Mouse (Mus musculus) liver, embryonic 12.5 days (tissue): Measurements from ENCODE around the gene Hoxc6. TPM values are rescaled to one million over a fixed set of nuclear protein-coding genes. Genes with fewer than 3 reads are reported as not detected.

Source experiments
- ATAC-seq: fragments of 200-750 bp; cut with Nextera tagmentation; 2 replicates; pipeline ENCODE4 v1.8.0; 2017; ENCODE audit warnings: moderate number of reproducible peaks, mild to moderate bottlenecking, moderate library complexity
- H3K27ac ChIP-seq: fragments of 300-500 bp; sonication (generic); 2 replicates; pipeline ENCODE4 v1.5.1; 2016; ENCODE audit warnings: mild to moderate bottlenecking
- H3K27me3 ChIP-seq: fragments of 300-500 bp; sonication (generic); replicated peaks from 2 replicates; pipeline ENCODE4 v1.6.1; 2016; ENCODE audit warnings: mild to moderate bottlenecking, moderate library complexity
- H3K36me3 ChIP-seq: fragments of 300-500 bp; sonication (generic); 2 replicates; pipeline ENCODE4 v1.6.1; 2016; ENCODE audit warnings: mild to moderate bottlenecking, moderate library complexity
- H3K4me1 ChIP-seq: fragments of 300-500 bp; sonication (generic); 2 replicates; pipeline ENCODE4 v1.6.1; 2016
- H3K4me2 ChIP-seq: fragments of 300-500 bp; sonication (generic); 2 replicates; pipeline ENCODE4 v1.6.1; 2016; ENCODE audit warnings: mild to moderate bottlenecking, moderate library complexity
- H3K4me3 ChIP-seq: fragments of 300-500 bp; sonication (generic); 2 replicates; pipeline ENCODE4 v1.5.1; 2016; ENCODE audit warnings: mild to moderate bottlenecking, moderate library complexity
- H3K9ac ChIP-seq: fragments of 300-500 bp; sonication (generic); 2 replicates; pipeline ENCODE4 v1.6.1; 2016; ENCODE audit warnings: mild to moderate bottlenecking, moderate library complexity
- H3K9me3 ChIP-seq: fragments of 300-500 bp; sonication (generic); replicated peaks from 2 replicates; pipeline ENCODE4 v1.6.1; 2016; ENCODE audit warnings: mild to moderate bottlenecking, moderate library complexity
- WGBS: fragments of 180-500 bp; shearing (Covaris S2); methylation state at CpG from one replicate; pipeline ENCODE4 v1.1.7; 2016; ENCODE audit not compliant: insufficient replicate concordance; 5-methylcytosine and 5-hydroxymethylcytosine counted together
- polyA plus RNA-seq: library from polyadenylated mRNA; unstranded; fragments of >200 nt; fragmentation: Nextera tagmentation; extraction: Ambion mirVana; gene quantifications from 2 replicates; pipeline ENCODE4 v1.2.1, GENCODE M21; 2016

The Hoxc6 gene
- polyA plus RNA-seq, 1 experiment from 2014 or later, result 0.17 TPM

- 0 out of 2 replicates have a peak, but pooled peaks cover 5% of the 10 kb centered on the region for H3K4me1 ChIP-seq
- ATAC-seq, result no peak
- no peak overlapping the region for H3K4me2 ChIP-seq
- WGBS, result 2% methylated on average over 12 of the region's 12 CpGs
- no peak overlapping the region for H3K4me3 ChIP-seq
- H3K27ac ChIP-seq, result no peak overlapping the region
- H3K9ac ChIP-seq, result no peak overlapping the region
- no peaks in the 10 kb centered on the region for H3K36me3 ChIP-seq
- H3K27me3 ChIP-seq, result peaks cover 100% of the 10 kb centered on the region
- no peaks in the 10 kb centered on the region for H3K9me3 ChIP-seq
Measured at GRCm38 (mm10) chr15:102983716-102984115, 14.3 kb upstream of the Hoxc6 start.

GRCm38 (mm10) chr15:102984521-102984920 lies 13.5 kb upstream of the Hoxc6 start:
- ATAC-seq, result no peak
- Histone ChIP-seq H3K27ac (no peak overlapping the region), H3K9ac (no peak overlapping the region), H3K27me3 (peaks cover 100% of the 10 kb centered on the region), H3K36me3 (no peaks in the 10 kb centered on the region), H3K4me3 (no peak overlapping the region), H3K9me3 (no peaks in the 10 kb centered on the region), H3K4me1 (0 out of 2 replicates have a peak, but pooled peaks cover 5% of the 10 kb centered on the region), H3K4me2 (no peak overlapping the region)
- WGBS, result 3% methylated on average over 10 of the region's 10 CpGs

- ATAC-seq, result no peak
- H3K9ac ChIP-seq, result no peak overlapping the region
- H3K4me2 ChIP-seq, result no peak overlapping the region
- no peaks in the 10 kb centered on the region for H3K9me3 ChIP-seq
- H3K36me3 ChIP-seq, result no peaks in the 10 kb centered on the region
- no peak overlapping the region for H3K4me3 ChIP-seq
- H3K27me3 ChIP-seq, result peaks cover 100% of the 10 kb centered on the region
- H3K27ac ChIP-seq, result no peak overlapping the region
- 3% methylated on average over 3 of the region's 3 CpGs for WGBS
- 0 out of 2 replicates have a peak, but pooled peaks cover 5% of the 10 kb centered on the region for H3K4me1 ChIP-seq
Measured at GRCm38 (mm10) chr15:102984925-102985324, 13.1 kb upstream of the Hoxc6 start.

GRCm38 (mm10) chr15:102987124-102987833 lies 10.8 kb upstream of the Hoxc6 start:
- Histone ChIP-seq H3K9me3 (no peaks in the 10 kb centered on the region), H3K4me1 (0 out of 2 replicates have a peak, but pooled peaks cover 4% of the 10 kb centered on the region), H3K4me2 (no peak overlapping the region), H3K27me3 (peaks cover 100% of the 10 kb centered on the region), H3K27ac (no peak overlapping the region), H3K9ac (no peak overlapping the region), H3K4me3 (no peak overlapping the region), H3K36me3 (no peaks in the 10 kb centered on the region)
- no peak for ATAC-seq
- 4% methylated on average over 21 of the region's 21 CpGs for whole genome bisulfite sequencing

- no peak overlapping the region for H3K4me3 ChIP-seq
- no peak overlapping the region for H3K9ac ChIP-seq
- H3K4me2 ChIP-seq, result no peak overlapping the region
- no peak overlapping the region for H3K27ac ChIP-seq
- 0 out of 2 replicates have a peak, but pooled peaks cover 4% of the 10 kb centered on the region for H3K4me1 ChIP-seq
- no peaks in the 10 kb centered on the region for H3K9me3 ChIP-seq
- WGBS, result 16% methylated on average over 5 of the region's 5 CpGs
- no peak for ATAC-seq
- no peaks in the 10 kb centered on the region for H3K36me3 ChIP-seq
- H3K27me3 ChIP-seq, result peaks cover 100% of the 10 kb centered on the region
Measured at GRCm38 (mm10) chr15:102988078-102988477, 10.0 kb upstream of the Hoxc6 start.

GRCm38 (mm10) chr15:102990461-102991397 lies 7.3 kb upstream of the Hoxc6 start, which contains the start of gene Hoxc8:
Hoxc8 (plus strand) TSS chr15:102990607.
- 3% methylated on average over 69 of the region's 69 CpGs for WGBS
- Histone ChIP-seq H3K4me2 (0 out of 2 replicates have a peak within 1 kb of the TSS, but pooled peaks have one; percentile 10), H3K27me3 (peaks cover 99% of the 10 kb centered on the region), H3K27ac (no peak within 1 kb of the TSS), H3K4me3 (no peak within 1 kb of the TSS), H3K9ac (no peak within 1 kb of the TSS), H3K4me1 (0 out of 2 replicates have a peak, but pooled peaks cover 4% of the 10 kb centered on the region), H3K36me3 (no peaks in the 10 kb centered on the region), H3K9me3 (no peaks in the 10 kb centered on the region)
- no peak for ATAC-seq

- no peak for ATAC-seq
- H3K4me3 ChIP-seq, result no peak overlapping the region
- no peaks in the 10 kb centered on the region for H3K36me3 ChIP-seq
- H3K4me2 ChIP-seq, result no peak overlapping the region
- no peak overlapping the region for H3K9ac ChIP-seq
- H3K4me1 ChIP-seq, result 0 out of 2 replicates have a peak, but pooled peaks cover 4% of the 10 kb centered on the region
- no peak overlapping the region for H3K27ac ChIP-seq
- H3K9me3 ChIP-seq, result no peaks in the 10 kb centered on the region
- WGBS, result 1% methylated on average over 7 of the region's 7 CpGs
- peaks cover 99% of the 10 kb centered on the region for H3K27me3 ChIP-seq
Measured at GRCm38 (mm10) chr15:102991782-102992181, 6.3 kb upstream of the Hoxc6 start.

- Histone ChIP-seq H3K27ac (no peak overlapping the region), H3K4me2 (no peak overlapping the region), H3K27me3 (peaks cover 99% of the 10 kb centered on the region), H3K9me3 (no peaks in the 10 kb centered on the region), H3K9ac (no peak overlapping the region), H3K4me3 (no peak overlapping the region), H3K36me3 (no peaks in the 10 kb centered on the region), H3K4me1 (0 out of 2 replicates have a peak, but pooled peaks cover 4% of the 10 kb centered on the region)
- no peak for ATAC-seq
- 3% methylated on average over 11 of the region's 11 CpGs for WGBS
Measured at GRCm38 (mm10) chr15:102992206-102992605, 5.9 kb upstream of the Hoxc6 start.

- Histone ChIP-seq H3K4me3 (no peak overlapping the region), H3K36me3 (no peaks in the 10 kb centered on the region), H3K27me3 (peaks cover 99% of the 10 kb centered on the region), H3K27ac (no peak overlapping the region), H3K9me3 (no peaks in the 10 kb centered on the region), H3K4me2 (no peak overlapping the region), H3K4me1 (0 out of 2 replicates have a peak, but pooled peaks cover 4% of the 10 kb centered on the region), H3K9ac (no peak overlapping the region)
- 4% methylated on average over 3 of the region's 3 CpGs for WGBS
- ATAC-seq, result no peak
Measured at GRCm38 (mm10) chr15:102992863-102993262, 5.2 kb upstream of the Hoxc6 start.

GRCm38 (mm10) chr15:102996548-102996947 lies 1.5 kb upstream of the Hoxc6 start:
- no peak overlapping the region for H3K9ac ChIP-seq
- H3K9me3 ChIP-seq, result no peaks in the 10 kb centered on the region
- no peak overlapping the region for H3K4me2 ChIP-seq
- H3K4me1 ChIP-seq, result peaks cover 17% of the 10 kb centered on the region; the same call in 1 of the 2 replicates
- H3K27ac ChIP-seq, result no peak overlapping the region
- no peak for ATAC-seq
- H3K4me3 ChIP-seq, result no peak overlapping the region
- 2% methylated on average over 9 of the region's 9 CpGs for WGBS
- H3K27me3 ChIP-seq, result peaks cover 99% of the 10 kb centered on the region
- no peaks in the 10 kb centered on the region for H3K36me3 ChIP-seq

- Histone ChIP-seq H3K9me3 (no peaks in the 10 kb centered on the region), H3K36me3 (no peaks in the 10 kb centered on the region), H3K27ac (no peak overlapping the region), H3K4me2 (no peak overlapping the region), H3K4me3 (no peak overlapping the region), H3K27me3 (peaks cover 99% of the 10 kb centered on the region), H3K4me1 (peaks cover 17% of the 10 kb centered on the region; the same call in 1 of the 2 replicates), H3K9ac (no peak overlapping the region)
- ATAC-seq, result no peak
- 3% methylated on average over 3 of the region's 3 CpGs for WGBS
Measured at GRCm38 (mm10) chr15:102997431-102997830, 626 bp upstream of the Hoxc6 start.
